Mouse (Mus musculus) gonadal fat pad, adult 2 months (tissue): Measurements from ENCODE around the gene Tcf12. TPM values are rescaled to one million over a fixed set of nuclear protein-coding genes. Genes with fewer than 3 reads are reported as not detected.

Experiments
- DNase-seq: peaks from one replicate; pipeline ENCODE4 v3.0.0-alpha.2; 2012; ENCODE audit warnings: low read depth
- polyA plus RNA-seq: library from polyadenylated mRNA; depleted of rRNA; stranded (reverse); fragments of >200 nt; gene quantifications from 2 replicates; pipeline ENCODE4 v1.2.3, GENCODE M21; 2012

The Tcf12 gene
- polyA plus RNA-seq, 1 experiment, result 95.0 TPM

DNA sequence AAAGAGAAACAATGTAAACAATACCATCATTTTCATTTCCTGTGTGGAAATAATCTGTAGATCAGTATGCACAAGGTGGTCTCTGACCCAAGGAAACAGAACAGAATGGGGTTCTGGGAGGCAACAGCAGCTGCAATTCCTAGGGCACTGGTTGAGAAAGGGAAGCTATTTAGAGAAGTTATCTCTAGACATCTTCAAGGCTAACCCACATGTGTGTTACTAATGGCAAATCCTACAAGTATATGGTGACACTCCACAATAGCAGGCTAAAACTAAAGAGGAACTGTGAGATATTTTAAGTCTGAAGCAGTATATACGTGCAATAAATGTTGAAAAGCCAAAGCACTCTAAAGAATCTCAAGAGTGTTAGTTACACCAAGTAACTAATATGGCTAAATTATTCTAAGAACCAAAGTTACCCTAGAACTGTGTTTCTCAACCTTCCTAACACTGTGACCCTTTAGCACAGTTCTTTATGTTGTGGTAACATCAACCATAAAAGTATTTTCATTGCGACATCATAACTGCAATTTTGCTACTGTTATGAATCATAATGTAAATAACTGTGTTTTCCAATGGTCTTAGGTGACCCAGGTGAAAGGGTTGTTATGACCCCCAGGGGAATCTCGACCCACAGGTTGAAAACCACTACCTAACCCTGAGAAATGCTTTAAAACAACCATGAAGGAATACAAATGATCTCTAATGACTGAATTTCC, 22.6 kb downstream of the Tcf12 start:
- DNase-seq, result no peak

DNA sequence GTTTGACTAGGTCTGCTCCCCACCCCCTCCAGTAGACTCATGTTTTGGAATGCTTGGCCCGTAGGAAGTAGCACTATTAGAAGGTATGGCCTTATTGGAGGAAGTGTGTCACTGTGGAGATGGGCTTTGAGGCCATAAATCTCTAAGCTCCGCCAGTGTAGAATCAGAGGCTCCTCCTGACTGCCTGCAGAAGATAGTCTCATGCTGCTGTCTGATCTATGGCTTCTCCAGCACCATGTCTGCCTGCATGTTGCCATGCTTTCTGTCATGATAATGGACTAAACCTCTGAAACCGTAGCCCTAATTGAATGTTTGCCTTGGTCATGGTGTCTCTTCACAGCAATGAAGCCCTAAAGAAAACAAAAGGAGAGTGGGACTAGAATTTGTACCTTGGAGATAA, 26.7 kb downstream of the Tcf12 start:
- DNase-seq, result no peak

DNA sequence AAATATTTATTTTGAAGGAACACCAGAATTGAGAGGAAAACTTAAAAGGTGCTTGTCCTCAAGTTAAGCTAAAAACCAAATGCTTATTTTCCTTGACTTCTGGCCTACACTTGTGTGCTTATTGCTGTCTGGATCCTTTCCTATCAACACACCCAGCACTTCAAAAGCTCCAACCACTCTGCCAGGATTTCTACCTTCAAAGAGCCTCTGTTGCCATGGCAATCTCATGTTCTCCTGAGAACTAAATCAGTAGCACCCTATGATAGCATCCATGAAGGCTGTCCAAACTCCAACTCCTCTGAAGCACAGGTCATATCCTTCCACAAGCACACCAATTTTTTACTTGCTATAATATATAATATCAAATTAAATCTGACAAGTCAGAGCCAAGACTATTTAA, 27.5 kb downstream of the Tcf12 start:
- no peak for DNase-seq

GRCm38 (mm10) chr9:72076158-72076557, 35.5 kb downstream of the Tcf12 start:
- no peak for DNase-seq

DNA sequence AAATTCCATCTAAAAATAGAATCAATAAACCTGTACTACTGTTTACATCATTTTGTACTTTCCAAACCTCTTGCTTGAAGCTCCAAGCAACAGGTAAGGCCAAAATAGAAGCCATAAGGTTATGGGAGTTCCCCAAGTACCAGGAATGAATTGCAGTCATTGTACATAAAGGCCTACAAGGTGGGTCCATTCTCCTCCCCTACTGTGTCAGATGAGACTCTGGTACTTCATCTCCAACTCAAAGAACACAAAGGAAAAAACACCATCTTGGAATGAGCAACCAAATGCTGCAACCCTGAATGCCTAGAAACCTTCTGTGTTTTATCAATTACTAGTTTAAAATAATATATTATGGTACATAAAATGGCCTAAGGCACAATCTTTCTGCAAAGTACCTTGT, 45.5 kb downstream of the Tcf12 start:
- no peak for DNase-seq

DNA sequence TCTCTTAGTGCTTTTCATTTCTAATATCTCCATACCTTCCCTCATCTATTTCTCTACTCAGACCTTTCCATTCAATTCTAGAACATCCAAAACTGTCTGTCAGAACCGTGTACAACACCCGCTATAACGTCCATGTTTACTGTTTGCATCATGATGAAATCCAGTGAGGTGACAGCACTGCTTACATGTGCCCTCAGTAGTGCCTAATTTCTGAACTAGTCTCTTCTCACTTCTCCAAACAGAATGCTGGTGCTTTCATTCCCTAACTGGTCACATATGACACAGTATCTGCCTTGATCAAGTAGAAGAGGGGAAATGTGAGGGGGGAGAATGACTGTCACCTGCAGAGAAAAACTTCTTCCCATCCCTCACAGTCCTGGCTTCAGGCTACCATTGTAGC, 58.5 kb downstream of the Tcf12 start:
- no peak for DNase-seq

DNA sequence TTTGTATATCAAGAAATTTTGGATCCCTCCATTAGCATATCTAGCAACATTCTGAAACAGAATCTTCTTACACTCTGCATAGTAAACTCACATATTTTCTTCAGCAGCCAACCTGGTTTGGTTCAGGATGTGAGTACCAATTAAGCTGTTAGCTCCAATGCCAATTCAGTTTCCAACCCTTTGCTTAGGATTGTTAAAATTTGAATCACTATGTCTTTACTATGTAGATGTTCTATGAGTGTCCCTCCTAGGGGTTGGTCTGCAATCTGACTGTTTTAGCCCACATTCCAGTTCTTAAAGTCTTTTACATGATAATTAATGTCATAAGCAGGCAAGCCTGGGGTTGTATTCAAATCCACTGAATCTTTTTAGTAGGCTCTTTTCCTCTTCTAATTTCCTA, 71.5 kb downstream of the Tcf12 start:
- DNase-seq, result no peak

DNA sequence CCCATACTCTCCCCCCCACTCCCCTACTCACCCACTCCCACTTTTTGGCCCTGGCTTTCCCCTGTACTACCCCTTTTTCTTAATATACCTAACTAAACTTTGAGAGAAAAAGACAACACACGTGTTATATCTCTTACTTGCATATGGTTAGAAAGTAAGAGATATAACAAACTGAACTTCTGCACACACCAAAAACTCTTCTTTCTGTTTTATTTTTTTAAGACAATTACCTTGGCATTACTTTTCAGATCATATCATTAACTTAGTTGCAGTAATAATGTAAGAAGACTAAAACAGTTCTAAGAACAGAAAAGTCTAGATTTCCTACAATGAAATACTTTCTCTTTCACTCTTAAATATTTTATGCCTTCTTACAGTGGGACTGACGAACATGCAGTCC, 72.3 kb downstream of the Tcf12 start:
- no peak for DNase-seq

DNA sequence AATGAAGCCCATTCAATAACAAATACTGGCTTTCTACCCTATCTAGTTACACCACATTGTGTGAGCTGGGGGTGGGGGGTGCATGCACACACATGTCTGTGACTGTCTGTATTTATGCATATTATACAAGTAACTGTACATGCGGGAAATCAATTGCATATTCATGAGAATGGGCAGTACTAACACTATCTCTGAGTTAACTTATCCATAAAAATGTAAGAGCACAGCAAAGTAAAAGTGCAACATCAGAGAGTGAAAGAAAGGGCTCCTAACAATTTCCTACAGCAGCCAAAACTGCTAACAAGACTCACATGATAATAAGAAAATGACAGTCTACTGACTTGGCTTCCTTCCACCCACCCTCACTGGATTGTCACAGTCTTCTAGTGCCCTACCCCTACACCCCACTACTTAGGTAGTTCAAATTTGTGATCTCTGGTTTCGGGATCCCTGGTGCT, 74.6 kb downstream of the Tcf12 start:
- no peak for DNase-seq

- DNase-seq, result no peak
These were observed 75.4 kb downstream of the Tcf12 start for GRCm38 (mm10) chr9:72036257-72036656.

DNA sequence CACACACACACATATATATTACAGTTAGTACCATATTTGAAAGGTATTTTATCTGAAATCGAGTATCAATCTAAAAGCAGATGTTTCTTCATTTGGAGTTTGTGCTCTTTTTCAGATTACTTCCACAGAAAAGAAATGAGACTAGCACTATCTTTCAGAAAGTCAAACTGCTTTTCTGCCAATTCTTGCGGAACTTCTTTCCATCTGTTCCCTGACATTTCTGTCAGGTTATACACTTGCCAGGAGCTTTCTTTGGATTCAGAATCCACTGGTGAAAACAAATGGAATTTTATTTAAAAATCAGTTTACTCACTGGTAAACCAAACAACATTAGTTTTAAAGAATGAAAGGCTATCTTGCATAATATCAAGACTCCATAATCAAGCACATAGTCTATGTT, 78.4 kb downstream of the Tcf12 start:
- DNase-seq, result no peak

DNA sequence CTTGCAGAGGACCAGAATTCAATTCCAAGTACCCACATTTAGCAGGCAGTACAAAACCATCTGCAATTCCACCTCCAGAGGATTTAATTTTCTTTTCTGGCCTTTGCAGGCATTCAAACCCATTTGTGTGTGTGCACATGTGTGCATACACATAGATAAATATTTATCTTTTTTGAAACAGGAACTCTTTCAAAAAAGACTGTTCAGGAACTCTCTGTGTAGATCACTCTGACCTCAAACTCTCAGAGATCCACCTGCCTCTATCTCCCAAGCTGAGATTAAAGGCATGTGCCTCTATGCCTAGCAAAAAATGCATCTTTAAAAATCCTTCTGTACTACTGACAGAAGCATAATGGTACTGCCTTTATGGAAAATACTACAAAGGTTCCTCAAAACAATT, 81.4 kb downstream of the Tcf12 start:
- no peak for DNase-seq

DNA sequence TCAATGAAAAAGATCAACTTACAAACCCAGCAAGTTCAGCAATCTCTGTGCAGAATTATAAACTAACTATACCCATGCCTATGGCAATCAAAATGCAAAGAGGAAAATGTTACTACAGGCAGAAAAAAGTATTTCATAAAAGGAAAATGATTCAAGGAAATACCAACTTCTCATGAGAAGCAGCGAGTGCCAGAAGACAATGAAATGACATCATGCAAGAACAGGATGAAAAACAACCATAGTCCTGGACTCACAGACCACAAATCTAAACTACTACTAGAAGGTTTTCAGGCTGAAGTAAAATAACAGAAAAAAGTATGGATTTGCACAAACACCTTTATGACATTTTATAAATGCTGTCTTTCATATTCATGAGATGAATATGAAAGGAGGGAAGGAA, 82.1 kb downstream of the Tcf12 start:
- DNase-seq, result no peak

- DNase-seq, result no peak
These were observed 88.4 kb downstream of the Tcf12 start for GRCm38 (mm10) chr9:72023274-72023673.

GRCm38 (mm10) chr9:72021512-72021911, 90.2 kb downstream of the Tcf12 start:
- DNase-seq, result no peak

DNA sequence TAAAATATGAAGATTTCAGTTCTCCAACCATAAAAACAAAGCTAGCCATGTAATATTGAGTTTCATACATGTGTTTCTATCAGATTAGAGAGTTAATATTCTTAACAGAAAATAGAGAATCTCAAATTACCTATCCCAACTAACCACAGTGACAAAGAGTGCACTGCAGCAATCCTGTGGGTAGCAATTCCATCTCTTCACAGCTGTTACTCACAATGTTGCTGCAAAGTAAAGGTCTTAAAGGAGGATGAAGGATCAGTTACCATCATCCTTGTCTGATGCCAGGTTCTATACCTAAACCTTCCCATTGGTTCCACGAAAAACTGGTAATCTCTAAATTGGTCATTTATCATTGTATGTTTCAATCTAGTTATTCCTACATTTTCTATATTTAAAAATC, 95.7 kb downstream of the Tcf12 start:
- no peak for DNase-seq

GRCm38 (mm10) chr9:72014585-72015381, 96.9 kb downstream of the Tcf12 start:
- DNase-seq, result no peak

- no peak for DNase-seq
These were observed 98.1 kb downstream of the Tcf12 start for GRCm38 (mm10) chr9:72013541-72013940.

- no peak for DNase-seq
These were observed 103.0 kb downstream of the Tcf12 start for GRCm38 (mm10) chr9:72008634-72009033.

DNA sequence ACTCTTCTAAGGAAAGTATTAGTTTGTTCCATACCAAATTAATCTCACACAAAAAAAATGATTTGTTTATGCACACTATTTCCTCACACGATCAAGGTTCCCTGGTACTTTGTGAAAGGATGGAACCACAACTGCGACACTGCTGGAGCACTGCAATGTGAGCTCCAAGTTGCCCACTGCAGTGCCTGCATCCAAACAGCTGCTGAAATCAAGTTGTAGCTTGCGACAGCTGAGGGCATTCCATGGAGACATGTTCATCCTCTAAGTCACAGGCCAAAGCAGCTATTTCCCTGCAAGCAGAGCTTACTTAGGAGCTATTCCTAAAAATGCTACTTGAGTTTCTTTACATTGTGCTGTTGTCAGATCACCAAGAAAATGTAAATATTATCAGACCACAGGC, 120.5 kb downstream of the Tcf12 start:
- DNase-seq, result no peak

DNA sequence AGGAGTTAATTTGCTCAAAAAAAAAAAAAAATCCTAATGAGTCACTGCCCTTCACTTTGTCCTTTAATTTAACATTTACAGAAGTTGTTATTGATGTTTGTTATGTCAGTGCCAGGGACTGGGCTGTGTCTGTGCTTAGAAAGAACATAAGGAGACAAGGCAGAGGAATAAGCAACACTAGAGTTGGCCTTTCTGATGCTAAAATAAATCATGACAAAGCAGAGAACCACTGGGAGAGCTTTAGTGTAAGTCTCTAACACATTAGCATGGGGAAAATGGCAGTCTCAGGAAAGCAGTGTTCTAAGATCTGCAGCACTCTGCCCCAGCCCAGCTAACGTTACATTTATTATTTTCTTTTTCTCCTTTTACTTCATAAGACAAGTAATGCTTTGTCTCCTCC, 121.3 kb downstream of the Tcf12 start:
- DNase-seq, result no peak

DNA sequence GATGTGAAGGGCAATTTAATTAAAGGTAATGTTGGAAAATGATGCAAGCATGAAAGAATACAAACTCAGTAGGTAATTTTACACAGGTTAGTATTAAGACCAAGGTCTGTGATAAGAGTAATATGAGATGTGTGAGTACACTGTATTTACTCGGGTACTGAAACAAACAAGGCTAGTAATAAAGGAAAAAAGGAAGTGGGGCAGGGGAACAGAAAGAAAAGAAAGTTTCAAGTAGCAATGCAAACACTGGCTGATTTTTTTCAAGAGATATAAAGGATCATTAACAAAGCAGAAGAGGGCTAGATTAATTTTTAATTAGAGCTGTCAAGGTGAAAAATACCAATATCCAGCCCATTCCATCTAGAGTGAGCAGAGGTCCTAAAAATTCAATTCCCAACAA, 122.0 kb downstream of the Tcf12 start:
- DNase-seq, result no peak

DNA sequence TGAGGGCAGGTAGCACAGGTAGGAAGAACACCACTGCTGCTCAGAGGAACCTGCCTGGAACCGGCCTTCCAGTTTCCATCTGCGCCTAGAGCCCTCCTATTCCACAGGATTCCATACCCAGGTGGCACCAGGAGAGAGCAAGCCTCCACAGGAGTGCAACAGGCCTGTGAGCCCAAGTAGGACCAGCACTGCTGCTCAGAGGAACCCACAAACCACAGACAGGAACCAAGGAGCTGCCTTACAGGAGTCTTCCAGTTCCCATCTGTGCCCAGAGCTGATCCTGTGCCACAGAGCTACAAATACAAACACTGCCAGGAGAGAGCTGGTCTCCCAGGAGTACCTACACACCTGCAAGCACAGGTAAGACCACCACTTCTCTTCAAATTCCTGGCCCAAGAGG, 125.0 kb downstream of the Tcf12 start:
- no peak for DNase-seq
